Mouse (Mus musculus): ENCODE results near the gene Cd6.

GRCm38 (mm10) chr19:10831424-10831823 is 1.6 kb upstream of the Cd6 start:
- TF ChIP-seq CTCF (IDR thresholded peaks at IDR 0.05; ENCODE audit: extremely low read depth, insufficient read depth, insufficient read length, insufficient replicate concordance) (peak; percentile 74; the same call in 1 of the 2 replicates), POLR2A (IDR thresholded peaks at IDR 0.05; ENCODE audit: low read depth, low read length) (no peak)
